Mouse (Mus musculus) thymus, adult 2 months (tissue): Measurements from ENCODE around the gene Nbr1. TPM values are rescaled to one million over a fixed set of nuclear protein-coding genes. Genes with fewer than 3 reads are reported as not detected.
A peak's percentile ranks its signal among the peaks of the same experiment; 100 is the strongest.
"Not testable (repeated sequence)": the region's sequence is repeated elsewhere in the genome, so short reads cannot be mapped to it uniquely, and the experiment has no call there.

Experiments used
- DNase-seq: peaks from one replicate; pipeline ENCODE4 v3.0.0; 2021
- H3K27ac ChIP-seq: fragments of 200-500 bp; 2 replicates; pipeline ENCODE4 v1.5.1; 2012; ENCODE audit warnings: low read length, control low read depth; ENCODE audit not compliant: control insufficient read depth, insufficient read depth
- H3K27me3 ChIP-seq: fragments of 200-500 bp; 2 replicates; pipeline ENCODE4 v1.6.1; 2012; ENCODE audit warnings: mild to moderate bottlenecking, low read length, moderate library complexity, mixed read lengths; ENCODE audit not compliant: control insufficient read depth, insufficient read depth
- H3K36me3 ChIP-seq: fragments of 200-500 bp; 2 replicates; pipeline ENCODE4 v1.6.1; 2012; ENCODE audit warnings: mild to moderate bottlenecking, low read length, moderate library complexity; ENCODE audit not compliant: control insufficient read depth, insufficient read depth
- H3K4me1 ChIP-seq: fragments of 200-500 bp; replicated peaks from 2 replicates; pipeline ENCODE4 v1.6.1; 2012; ENCODE audit warnings: low read length; ENCODE audit not compliant: control insufficient read depth, insufficient read depth
- H3K4me3 ChIP-seq: fragments of 200-500 bp; 2 replicates; pipeline ENCODE4 v1.5.1; 2012; ENCODE audit warnings: mild to moderate bottlenecking, low read length, control low read depth, moderate library complexity; ENCODE audit not compliant: control insufficient read depth, insufficient read depth
- CTCF ChIP-seq: fragments of 200-500 bp; IDR thresholded peaks from 2 replicates; pipeline ENCODE4 v1.5.1; 2012; ENCODE audit warnings: mild to moderate bottlenecking, control low read depth, low read length, moderate library complexity, borderline replicate concordance; ENCODE audit not compliant: control insufficient read depth, poor library complexity, insufficient read depth; ENCODE audit errors: extremely low read depth
- POLR2A ChIP-seq: fragments of 200-500 bp; IDR thresholded peaks from 2 replicates; pipeline ENCODE4 v1.6.1; 2012; ENCODE audit warnings: mild to moderate bottlenecking, low read length, control low read depth, moderate library complexity; ENCODE audit not compliant: control insufficient read depth, poor library complexity, insufficient read depth; ENCODE audit errors: extremely low read depth
- WGBS: fragments of 180-500 bp; shearing (Covaris S2); methylation state at CpG from one replicate; pipeline ENCODE4 v1.1.7; 2018; 5-methylcytosine and 5-hydroxymethylcytosine counted together
- polyA plus RNA-seq: library from polyadenylated mRNA; depleted of rRNA; stranded (reverse); fragments of >200 nt; gene quantifications from 2 replicates; pipeline ENCODE4 v1.2.3, GENCODE M21; 2012

Nbr1 gene
- polyA plus RNA-seq, 1 experiment: 142 TPM

GRCm38 (mm10) chr11:101616948-101617767 lies 65.2 kb downstream of the Nbr1 start:
- Histone ChIP-seq H3K27me3 (no peaks in the 10 kb centered on the region), H3K27ac (no peak overlapping the region), H3K36me3 (no peaks in the 10 kb centered on the region), H3K4me3 (no peak overlapping the region), H3K4me1 (peaks cover 15% of the 10 kb centered on the region)
- DNase-seq: no peak
- 73% methylated on average over 18 of the region's 18 CpGs for WGBS
- no peak for TF ChIP-seq POLR2A
- TF ChIP-seq CTCF: no peak

- TF ChIP-seq POLR2A (no peak), CTCF (no peak)
- Histone ChIP-seq H3K36me3 (no peaks in the 10 kb centered on the region), H3K27ac (no peak overlapping the region), H3K4me1 (peaks cover 15% of the 10 kb centered on the region), H3K27me3 (no peaks in the 10 kb centered on the region), H3K4me3 (no peak overlapping the region)
- peak; percentile 47 for DNase-seq
- WGBS: 36% methylated on average over 8 of the region's 8 CpGs
These were observed 65.9 kb downstream of the Nbr1 start for GRCm38 (mm10) chr11:101617849-101618248.

DNA sequence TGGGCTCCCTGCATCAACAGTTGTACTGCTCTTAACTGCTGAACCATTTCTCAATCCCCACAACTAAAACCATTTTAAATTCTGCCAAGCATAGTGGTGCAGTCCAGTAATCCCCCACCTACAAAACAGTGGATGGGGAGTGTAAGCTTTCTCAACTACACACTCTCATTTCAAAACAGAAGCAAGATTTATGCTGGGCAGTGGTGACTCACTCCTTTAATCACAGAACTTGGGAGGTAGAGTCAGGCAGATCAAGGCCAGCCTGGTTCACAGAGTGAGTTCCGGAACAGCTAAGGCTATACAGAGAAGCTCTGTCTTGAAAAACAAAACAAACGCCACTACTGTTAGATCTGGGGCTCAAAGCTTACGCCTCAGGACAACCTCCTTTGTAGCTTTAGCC lies 66.6 kb downstream of the Nbr1 start:
- Histone ChIP-seq H3K4me1 (peaks cover 15% of the 10 kb centered on the region), H3K27me3 (no peaks in the 10 kb centered on the region), H3K36me3 (no peaks in the 10 kb centered on the region), H3K27ac (no peak overlapping the region), H3K4me3 (no peak overlapping the region)
- no peak for DNase-seq
- 97% methylated on average over 3 of the region's 3 CpGs for WGBS
- TF ChIP-seq CTCF: no peak
- no peak for TF ChIP-seq POLR2A

DNA sequence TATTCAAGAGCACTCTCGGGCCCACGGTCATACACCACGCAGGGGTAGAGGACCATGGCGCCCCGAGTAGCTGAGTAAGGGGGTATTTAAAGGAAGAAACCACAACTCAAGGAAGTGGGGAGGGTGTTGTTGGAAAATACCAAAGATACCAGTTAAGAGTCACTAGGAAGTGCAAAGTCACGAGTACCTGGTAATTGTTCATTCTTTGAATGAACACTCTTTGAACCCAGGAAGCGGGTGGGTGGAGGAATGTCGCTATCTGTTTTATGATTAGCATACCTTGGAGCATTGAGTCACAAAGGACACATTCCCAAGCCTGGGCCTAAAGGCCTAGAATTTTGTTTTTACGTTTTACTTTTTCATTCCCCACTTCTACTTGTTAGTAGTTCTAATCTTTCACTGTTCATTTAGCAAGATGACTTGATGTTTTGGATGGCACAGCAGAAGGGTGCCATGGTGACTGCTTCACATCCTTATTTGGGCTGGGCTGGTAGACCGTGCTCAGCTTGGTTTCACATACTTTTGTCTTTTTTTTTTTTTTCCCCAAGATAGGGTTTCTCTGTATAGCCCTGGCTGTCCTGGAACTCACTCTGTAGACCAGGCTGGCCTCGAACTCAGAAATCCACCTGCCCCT lies 68.2 kb downstream of the Nbr1 start:
- DNase-seq, H3K27me3 ChIP-seq, H3K36me3 ChIP-seq, H3K4me3 ChIP-seq, H3K27ac ChIP-seq: not testable (repeated sequence)
- WGBS: 60% methylated on average over 11 of the region's 11 CpGs
- peaks cover 15% of the 10 kb centered on the region for H3K4me1 ChIP-seq

- 2% methylated on average over 8 of the region's 8 CpGs for WGBS
- no peak for DNase-seq
These were observed 74.7 kb downstream of the Nbr1 start for GRCm38 (mm10) chr11:101626649-101626994.

GRCm38 (mm10) chr11:101626995-101627856 lies 75.3 kb downstream of the Nbr1 start, which contains the start of gene Rdm1:
Gene Rdm1 (plus strand): TSS chr11:101627195.
- peak; percentile 79 for DNase-seq
- no peaks in the 10 kb centered on the region for H3K36me3 ChIP-seq
- under 1% methylated on average over 34 of the region's 34 CpGs for WGBS
- peak within 1 kb of the TSS; percentile 83 for H3K27ac ChIP-seq
- H3K27me3 ChIP-seq: no peaks in the 10 kb centered on the region
- H3K4me1 ChIP-seq: peaks cover 3% of the 10 kb centered on the region
- no peak for TF ChIP-seq CTCF
- peak; percentile 68 for TF ChIP-seq POLR2A
- peak within 1 kb of the TSS; percentile 87 for H3K4me3 ChIP-seq

More at GRCm38 (mm10) chr11:101626649-101626994, 74.7 kb downstream of the Nbr1 start:
- no peak for TF ChIP-seq POLR2A
- TF ChIP-seq CTCF: no peak
- H3K27me3 ChIP-seq: no peaks in the 10 kb centered on the region
- peak overlapping the region; percentile 30 for H3K4me3 ChIP-seq
- no peaks in the 10 kb centered on the region for H3K36me3 ChIP-seq
- peaks cover 3% of the 10 kb centered on the region for H3K4me1 ChIP-seq
- H3K27ac ChIP-seq: peak overlapping the region; percentile 79
